Mouse (Mus musculus): ENCODE measurements at regions not wholly inside any gene's neighbourhood (a gene's known extent, or its start where the extent isn't known, plus 50 kb on each side); places are given as distances from the start of the nearest gene placed in this dataset.
A peak's percentile ranks its signal among the peaks of the same experiment; 100 is the strongest.

GRCm38 (mm10) chr6:148603460-148603859 lies 159.3 kb upstream of the Tmtc1 start:
- ATAC-seq (replicated peaks; ENCODE audit: low FRiP score, poor library complexity, severe bottlenecking) = peak; percentile 90

GRCm38 (mm10) chr6:148602894-148603293 lies 158.7 kb upstream of the Tmtc1 start:
- ATAC-seq (replicated peaks; ENCODE audit: low FRiP score, poor library complexity, severe bottlenecking) = peak; percentile 48

GRCm38 (mm10) chr6:148600934-148601333 lies 156.7 kb upstream of the Tmtc1 start:
- ATAC-seq (replicated peaks; ENCODE audit: low FRiP score, poor library complexity, severe bottlenecking) = no peak

- no peak for ATAC-seq (replicated peaks; ENCODE audit: low FRiP score, poor library complexity, severe bottlenecking)
Measured at GRCm38 (mm10) chr6:148599473-148599872, 155.3 kb upstream of the Tmtc1 start.

DNA sequence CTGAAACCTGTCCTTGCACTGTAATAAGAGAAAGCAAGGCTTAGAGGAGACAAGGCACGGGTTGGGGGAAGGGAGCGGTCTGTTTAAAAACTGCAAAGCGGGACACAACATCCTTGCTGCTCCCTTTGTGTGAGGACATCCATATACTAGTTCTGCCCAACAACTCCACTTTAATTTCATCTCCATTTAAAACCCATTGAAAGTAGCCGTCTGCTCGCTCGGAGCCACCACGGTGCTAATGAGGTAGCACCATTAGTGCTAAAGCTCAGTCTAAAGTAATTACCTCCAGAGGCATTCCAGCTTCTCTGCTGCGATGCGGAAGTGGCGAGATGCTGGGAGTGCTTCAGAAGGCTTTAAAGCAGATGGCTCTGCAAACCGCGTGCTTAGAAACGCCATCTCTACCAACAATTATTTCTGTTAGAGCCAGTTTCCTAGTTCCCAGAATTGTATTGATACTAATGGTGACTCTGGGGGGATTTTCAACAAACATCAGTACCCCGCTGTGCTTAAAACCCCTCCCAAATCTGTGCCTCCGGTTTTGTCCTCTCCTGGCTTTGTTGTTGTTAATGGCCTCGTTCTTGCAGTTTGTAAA lies 154.7 kb upstream of the Tmtc1 start:
- no peak for ATAC-seq (replicated peaks; ENCODE audit: low FRiP score, poor library complexity, severe bottlenecking)

DNA sequence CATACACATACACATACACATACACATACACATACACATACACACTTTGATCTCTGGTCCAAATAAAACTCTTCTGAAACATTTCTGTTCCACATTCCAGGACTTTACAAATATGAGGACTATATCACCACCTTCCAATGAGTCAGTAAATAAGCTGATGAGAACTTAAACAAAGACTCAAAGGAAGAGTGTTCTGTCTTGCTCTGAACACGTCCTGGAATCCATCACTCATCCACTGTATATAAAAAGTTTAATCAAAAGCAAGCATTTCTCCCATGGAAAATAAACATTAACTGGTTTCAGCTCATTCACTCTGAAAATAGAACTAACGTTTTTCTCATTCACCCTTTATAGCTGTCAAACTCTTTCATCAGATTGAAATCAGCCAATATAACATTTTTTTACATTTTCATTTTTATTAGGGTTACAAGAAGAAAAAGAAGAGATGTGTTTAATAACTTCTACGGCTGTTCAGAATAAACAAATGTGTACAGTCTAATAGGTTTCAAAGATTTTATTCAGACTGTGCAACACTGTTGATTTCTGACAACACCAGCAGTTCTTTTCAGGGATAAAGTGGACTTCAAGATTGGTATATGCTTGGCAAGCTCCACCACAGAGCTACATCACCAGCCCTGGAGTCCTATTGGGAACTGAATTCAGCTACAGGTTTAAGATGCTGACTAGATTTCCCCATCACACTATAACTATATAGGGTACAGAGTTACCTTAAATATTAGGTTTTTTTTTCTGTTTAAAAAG lies 151.0 kb upstream of the Tmtc1 start:
- no peak for ATAC-seq (replicated peaks; ENCODE audit: low FRiP score, poor library complexity, severe bottlenecking)

- no peak for ATAC-seq (replicated peaks; ENCODE audit: low FRiP score, poor library complexity, severe bottlenecking)
Measured at GRCm38 (mm10) chr6:148588971-148589370, 144.8 kb upstream of the Tmtc1 start.

- no peak for ATAC-seq (replicated peaks; ENCODE audit: low FRiP score, poor library complexity, severe bottlenecking)
Measured at GRCm38 (mm10) chr6:148586439-148587321, 142.5 kb upstream of the Tmtc1 start.

- ATAC-seq (replicated peaks; ENCODE audit: low FRiP score, poor library complexity, severe bottlenecking) = no peak
Measured at GRCm38 (mm10) chr6:148584126-148584525, 139.9 kb upstream of the Tmtc1 start.

- no peak for ATAC-seq (replicated peaks; ENCODE audit: low FRiP score, poor library complexity, severe bottlenecking)
Measured at GRCm38 (mm10) chr6:148578281-148578680, 134.1 kb upstream of the Tmtc1 start.

DNA sequence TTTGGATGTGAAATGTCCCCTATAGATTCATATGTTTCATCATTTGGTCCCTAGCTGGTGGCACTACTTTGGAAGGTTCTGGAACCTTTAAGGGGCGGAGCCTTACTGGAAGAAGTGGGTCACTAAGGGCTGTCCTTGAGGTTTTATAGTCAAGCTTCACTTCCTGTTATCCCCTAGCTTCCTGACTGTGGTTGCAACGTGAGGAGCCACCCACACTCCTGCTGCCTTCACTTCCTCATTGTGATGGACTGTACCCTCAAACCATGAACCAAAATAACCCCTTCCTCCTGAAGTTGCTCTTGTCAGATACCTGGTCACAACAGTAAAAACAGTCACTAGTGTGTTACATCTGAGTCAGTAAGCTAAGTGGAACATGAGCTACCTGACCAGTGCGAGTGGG lies 133.5 kb upstream of the Tmtc1 start:
- no peak for ATAC-seq (replicated peaks; ENCODE audit: low FRiP score, poor library complexity, severe bottlenecking)

- no peak for ATAC-seq (replicated peaks; ENCODE audit: low FRiP score, poor library complexity, severe bottlenecking)
Measured at GRCm38 (mm10) chr6:148574742-148575453, 130.7 kb upstream of the Tmtc1 start.

- ATAC-seq (replicated peaks; ENCODE audit: low FRiP score, poor library complexity, severe bottlenecking) = no peak
Measured at GRCm38 (mm10) chr6:148572201-148572600, 128.0 kb upstream of the Tmtc1 start.

- no peak for ATAC-seq (replicated peaks; ENCODE audit: low FRiP score, poor library complexity, severe bottlenecking)
Measured at GRCm38 (mm10) chr6:148571651-148572050, 127.5 kb upstream of the Tmtc1 start.

- no peak for ATAC-seq (replicated peaks; ENCODE audit: low FRiP score, poor library complexity, severe bottlenecking)
Measured at GRCm38 (mm10) chr6:148564146-148564545, 120.0 kb upstream of the Tmtc1 start.

DNA sequence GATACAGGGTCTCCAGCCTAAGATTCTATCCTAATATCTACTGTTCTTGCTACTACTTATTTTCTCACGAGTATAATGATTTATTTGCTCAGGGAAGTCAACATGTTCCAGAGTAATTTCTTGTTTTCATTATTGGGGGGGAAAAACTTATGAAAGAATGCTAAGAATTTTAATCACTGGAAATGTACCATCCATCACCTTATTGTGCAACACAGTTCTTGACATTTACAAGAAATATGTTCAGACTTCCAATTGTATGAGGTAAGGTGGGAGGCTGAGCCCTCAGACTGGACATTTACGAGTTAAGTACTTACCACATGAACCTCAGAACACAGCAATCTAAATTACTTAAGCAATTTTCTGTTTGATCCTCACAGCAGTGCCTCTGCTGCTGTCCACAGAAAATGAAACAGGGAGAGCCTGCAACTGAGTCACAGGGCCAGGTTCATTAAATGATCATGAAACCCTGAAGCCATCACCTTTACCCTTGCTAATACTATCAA lies 118.1 kb upstream of the Tmtc1 start:
- no peak for ATAC-seq (replicated peaks; ENCODE audit: low FRiP score, poor library complexity, severe bottlenecking)

GRCm38 (mm10) chr6:148556484-148556871 lies 112.3 kb upstream of the Tmtc1 start:
- ATAC-seq (replicated peaks; ENCODE audit: low FRiP score, poor library complexity, severe bottlenecking) = no peak

GRCm38 (mm10) chr6:148555651-148556483 lies 111.7 kb upstream of the Tmtc1 start:
- ATAC-seq (replicated peaks; ENCODE audit: low FRiP score, poor library complexity, severe bottlenecking) = no peak

DNA sequence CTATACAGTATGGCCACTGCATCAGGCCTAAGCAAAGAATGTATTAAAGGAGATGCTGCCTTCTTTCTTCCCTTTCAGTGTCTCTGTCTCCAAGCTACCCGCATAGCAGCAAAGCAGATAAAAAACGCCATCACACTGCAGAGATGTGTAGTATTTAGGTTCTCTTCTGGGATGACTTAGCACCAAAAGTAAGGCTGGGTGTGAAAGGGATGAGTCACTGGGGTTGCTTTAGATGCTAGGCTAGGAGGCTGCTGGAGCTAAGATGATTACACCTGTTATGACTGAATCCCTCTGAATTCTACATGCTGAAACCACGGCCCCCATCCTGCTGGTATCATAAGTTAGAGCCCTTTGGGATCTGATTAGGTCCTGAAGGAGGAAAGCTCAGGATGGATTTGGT lies 110.3 kb upstream of the Tmtc1 start:
- peak; percentile 55 for ATAC-seq (replicated peaks; ENCODE audit: low FRiP score, poor library complexity, severe bottlenecking)
